Mouse (Mus musculus): ENCODE data around the gene Stk33.
"Not testable (repeated sequence)": the region's sequence is repeated elsewhere in the genome, so short reads cannot be mapped to it uniquely, and the experiment has no call there.

Gene Stk33

GRCm38 (mm10) chr7:109438781-109439591 is at the start of gene Stk33:
TSS of gene Stk33 (minus strand) at chr7:109439081.
- DNase-seq, result peak; percentile 71

GRCm38 (mm10) chr7:109484221-109484620 is 45.3 kb upstream of the Stk33 start:
- no peak for DNase-seq

GRCm38 (mm10) chr7:109480765-109481197 is 41.9 kb upstream of the Stk33 start:
- DNase-seq, result peak; percentile 34

GRCm38 (mm10) chr7:109477926-109478325 is 39.0 kb upstream of the Stk33 start:
- DNase-seq, result no peak

GRCm38 (mm10) chr7:109470700-109471099 is 31.8 kb upstream of the Stk33 start:
- DNase-seq, result no peak

GRCm38 (mm10) chr7:109468262-109468701 is 29.4 kb upstream of the Stk33 start:
- DNase-seq, result peak; percentile 32

GRCm38 (mm10) chr7:109467591-109467990 is 28.7 kb upstream of the Stk33 start:
- DNase-seq, result no peak

GRCm38 (mm10) chr7:109460698-109461097 is 21.8 kb upstream of the Stk33 start:
- DNase-seq, result no peak

- no peak for DNase-seq
Measured at GRCm38 (mm10) chr7:109456563-109456962, 17.7 kb upstream of the Stk33 start.

- DNase-seq, result no peak
Measured at GRCm38 (mm10) chr7:109455748-109456147, 16.9 kb upstream of the Stk33 start.

GRCm38 (mm10) chr7:109454856-109455255 is 16.0 kb upstream of the Stk33 start:
- no peak for DNase-seq

GRCm38 (mm10) chr7:109448060-109448459 is 9.2 kb upstream of the Stk33 start:
- DNase-seq, result no peak

- peak; percentile 68 for DNase-seq
Measured at GRCm38 (mm10) chr7:109445012-109445411, 6.1 kb upstream of the Stk33 start.

GRCm38 (mm10) chr7:109442739-109443138 is 3.9 kb upstream of the Stk33 start:
- DNase-seq, result peak; percentile 76

- DNase-seq, result no peak
Measured at GRCm38 (mm10) chr7:109440697-109441269, 1.9 kb upstream of the Stk33 start.

- DNase-seq, result no peak
Measured at GRCm38 (mm10) chr7:109424422-109425159, 14.3 kb downstream of the Stk33 start.

GRCm38 (mm10) chr7:109422803-109423202 is 16.1 kb downstream of the Stk33 start:
- DNase-seq, result no peak

- no peak for DNase-seq
Measured at GRCm38 (mm10) chr7:109405491-109405890, 33.4 kb downstream of the Stk33 start.

GRCm38 (mm10) chr7:109399299-109399698 is 39.6 kb downstream of the Stk33 start:
- no peak for DNase-seq

GRCm38 (mm10) chr7:109381131-109381530 is 57.8 kb downstream of the Stk33 start:
- DNase-seq, result no peak

- DNase-seq, result not testable (repeated sequence)
Measured at GRCm38 (mm10) chr7:109373556-109373955, 65.3 kb downstream of the Stk33 start.

- no peak for DNase-seq
Measured at GRCm38 (mm10) chr7:109358435-109359187, 80.3 kb downstream of the Stk33 start.

- DNase-seq, result no peak
Measured at GRCm38 (mm10) chr7:109357877-109358276, 81.0 kb downstream of the Stk33 start.

All from lung, postnatal 36 days (tissue).